Mouse (Mus musculus): ENCODE results near the gene Rnf24. TPM values are rescaled to one million over a fixed set of nuclear protein-coding genes. Genes with fewer than 3 reads are reported as not detected.

The Rnf24 gene
- polyA plus RNA-seq, 1 experiment from 2014 or later, result 3.0 TPM

DNA sequence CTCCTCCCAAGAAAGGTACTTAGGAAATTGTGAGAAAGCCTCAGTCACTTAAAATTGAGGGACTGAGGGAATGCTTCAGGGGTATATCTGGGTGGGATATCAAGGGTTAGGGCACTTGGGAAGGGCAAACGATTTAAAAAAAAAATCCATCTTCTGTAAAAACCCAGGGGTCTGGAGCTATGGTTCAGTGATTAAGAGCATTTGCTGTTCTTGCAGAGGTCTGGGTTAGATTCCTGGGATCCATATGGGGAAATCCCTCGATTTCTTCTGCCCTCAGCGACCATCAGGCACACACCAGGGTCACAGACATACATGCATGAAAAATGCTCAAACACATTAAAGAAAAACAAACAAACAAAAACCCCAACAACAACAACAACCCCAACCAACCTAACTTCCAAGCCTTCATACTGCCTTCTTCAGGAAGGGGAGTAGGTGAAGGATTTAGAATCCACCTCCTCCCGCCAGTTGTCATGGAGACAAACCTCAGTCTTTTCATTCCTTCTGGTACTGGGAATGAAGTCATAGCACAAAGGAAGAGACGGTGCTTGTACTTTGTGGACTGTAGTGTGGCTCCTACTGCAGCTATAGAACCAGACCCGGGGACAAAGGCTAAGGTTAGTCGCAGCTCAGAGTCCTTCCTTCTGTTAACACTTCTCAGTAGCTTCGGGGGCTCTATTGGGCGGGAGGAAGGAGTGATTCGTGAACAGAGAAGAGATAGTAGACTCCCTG, 91.0 kb downstream of the Rnf24 start:
- Histone ChIP-seq H3K27me3 (replicated peaks) (no peaks in the 10 kb centered on the region), H3K36me3 (no peaks in the 10 kb centered on the region), H3K9me3 (no peaks in the 10 kb centered on the region), H3K4me3 (replicated peaks) (peak overlapping the region; percentile 85), H3K27ac (peak overlapping the region; percentile 100), H3K4me2 (peak overlapping the region; percentile 66), H3K4me1 (peaks cover 24% of the 10 kb centered on the region), H3K9ac (peak overlapping the region; percentile 48; the same call in 1 of the 2 replicates)
- WGBS, result 3% methylated on average over 10 of the region's 10 CpGs
- ATAC-seq (ENCODE audit: insufficient read depth, low FRiP score, low read depth), result peak; percentile 44

DNA sequence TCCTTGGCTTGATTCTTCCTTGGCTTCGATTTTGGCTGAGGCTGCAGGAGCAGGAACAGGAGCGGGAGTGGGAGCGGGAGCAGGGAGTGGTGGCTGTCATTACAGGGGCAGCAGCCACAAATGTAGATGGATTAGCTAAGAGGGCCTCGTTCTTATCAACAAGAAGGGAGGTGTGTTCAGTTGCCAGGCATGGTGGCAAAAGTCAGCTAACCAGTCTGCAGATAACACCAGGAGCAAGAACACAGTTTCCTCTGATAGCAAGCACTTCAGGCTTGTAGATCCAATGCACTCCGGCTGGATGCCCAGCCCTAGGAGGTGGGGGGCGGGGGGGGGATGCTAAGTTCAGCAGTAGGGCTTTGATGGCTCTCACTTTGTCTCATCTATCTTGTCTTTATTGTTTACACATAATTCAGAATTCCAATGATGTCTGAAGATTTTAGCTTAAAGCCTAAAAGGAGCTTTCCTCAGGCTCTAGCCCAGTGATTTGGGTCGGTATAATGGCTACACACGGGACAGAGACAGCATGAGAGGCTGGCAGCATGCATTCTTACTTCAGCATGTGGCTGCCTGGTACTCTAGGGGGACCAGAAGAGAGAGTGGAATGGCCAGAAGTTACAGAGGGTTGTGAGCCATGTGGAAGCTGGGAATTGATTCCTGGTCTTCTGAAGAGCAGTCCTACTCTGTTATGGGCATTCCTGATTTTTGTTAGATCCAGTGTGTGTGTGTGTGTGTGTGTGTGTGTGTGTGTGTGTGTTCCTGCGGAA, 92.0 kb downstream of the Rnf24 start:
- Histone ChIP-seq H3K36me3 (no peaks in the 10 kb centered on the region), H3K27me3 (replicated peaks) (no peaks in the 10 kb centered on the region), H3K9ac (no peak overlapping the region), H3K4me1 (peaks cover 24% of the 10 kb centered on the region), H3K4me3 (replicated peaks) (no peak overlapping the region), H3K4me2 (0 out of 2 replicates have a peak overlapping the region, but pooled peaks have one; percentile 66), H3K27ac (peak overlapping the region; percentile 100), H3K9me3 (no peaks in the 10 kb centered on the region)
- ATAC-seq (ENCODE audit: insufficient read depth, low FRiP score, low read depth), result peak; percentile 31
- WGBS, result 30% methylated on average over 9 of the region's 9 CpGs

DNA sequence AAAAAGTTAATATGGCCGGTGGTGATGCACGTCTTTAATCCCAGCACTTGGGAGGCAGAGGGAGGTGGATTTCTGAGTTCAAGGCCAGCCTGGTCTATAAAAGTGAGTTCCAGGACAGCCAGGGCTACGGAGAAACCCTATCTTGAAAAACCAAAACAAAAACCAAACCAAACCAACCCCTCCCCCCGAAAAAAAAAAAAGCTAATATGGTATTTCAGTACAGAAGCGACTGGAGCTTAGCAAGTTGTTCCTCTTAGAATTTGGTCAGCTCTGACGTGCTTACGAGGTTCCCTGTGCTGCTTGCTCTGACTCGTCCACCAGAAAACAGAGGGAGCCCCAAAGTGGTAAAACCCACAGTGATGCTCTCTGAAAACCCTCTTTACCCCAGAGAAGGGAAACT, 94.0 kb downstream of the Rnf24 start:
- Histone ChIP-seq H3K4me2 (no peak overlapping the region), H3K9ac (no peak overlapping the region), H3K9me3 (no peaks in the 10 kb centered on the region), H3K4me3 (replicated peaks) (no peak overlapping the region), H3K27me3 (replicated peaks) (no peaks in the 10 kb centered on the region), H3K27ac (no peak overlapping the region), H3K4me1 (peaks cover 17% of the 10 kb centered on the region), H3K36me3 (no peaks in the 10 kb centered on the region)
- ATAC-seq (ENCODE audit: insufficient read depth, low FRiP score, low read depth), result no peak
- WGBS, result 72% methylated on average over 8 of the region's 8 CpGs

DNA sequence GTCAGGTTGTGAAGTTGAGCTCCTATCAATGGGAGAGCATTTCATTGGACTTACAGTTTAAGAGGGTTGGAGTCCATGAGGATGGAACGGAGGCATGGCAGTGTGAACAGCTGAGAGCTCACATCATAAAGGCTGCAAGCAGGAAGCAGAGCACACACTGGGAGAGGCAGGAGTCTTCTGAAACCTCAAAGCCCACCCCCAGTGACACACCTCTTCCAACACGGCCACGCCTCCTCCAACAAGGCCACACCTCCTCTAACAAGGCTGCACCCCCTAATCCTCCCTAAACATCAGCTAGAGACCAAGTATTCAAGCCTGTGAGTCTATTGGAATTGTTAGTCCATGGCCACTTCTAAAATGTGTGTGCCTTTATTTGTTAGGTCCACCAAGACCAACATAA, 97.0 kb downstream of the Rnf24 start:
- 62% methylated on average over 3 of the region's 3 CpGs for WGBS

DNA sequence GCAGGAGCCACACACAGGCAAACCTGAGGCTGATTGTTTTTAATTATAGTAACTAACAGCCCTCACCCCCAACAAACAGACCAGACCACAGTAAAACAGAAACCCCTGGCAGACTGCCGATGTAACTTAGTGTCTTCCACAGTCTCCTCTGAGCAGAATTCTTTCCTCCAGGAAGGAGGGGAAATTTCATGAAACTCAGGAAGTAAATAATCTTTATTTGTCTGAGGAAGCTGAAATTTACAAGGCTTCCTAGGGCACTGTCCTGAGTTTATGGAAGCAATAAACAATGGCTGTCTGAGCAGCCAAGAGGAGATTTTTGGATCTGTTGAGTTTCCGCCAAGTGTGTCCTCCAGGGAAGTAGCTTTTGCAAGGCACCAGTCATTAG, 98.4 kb downstream of the Rnf24 start:
- Histone ChIP-seq H3K36me3 (no peaks in the 10 kb centered on the region), H3K27me3 (replicated peaks) (no peaks in the 10 kb centered on the region), H3K4me1 (0 out of 2 replicates have a peak, but pooled peaks cover 16% of the 10 kb centered on the region), H3K9me3 (no peaks in the 10 kb centered on the region), H3K27ac (peak overlapping the region; percentile 76), H3K4me2 (peak overlapping the region; percentile 26; the same call in 1 of the 2 replicates), H3K4me3 (replicated peaks) (no peak overlapping the region), H3K9ac (no peak overlapping the region)
- 57% methylated on average over 2 of the region's 2 CpGs for WGBS
- ATAC-seq (ENCODE audit: insufficient read depth, low FRiP score, low read depth), result peak; percentile 12; the same call in 1 of the 2 replicates

More for the DNA sequence above, 97.0 kb downstream of the Rnf24 start:
- ATAC-seq (ENCODE audit: insufficient read depth, low FRiP score, low read depth), result no peak
- no peak overlapping the region for H3K4me3 ChIP-seq (replicated peaks)
- H3K36me3 ChIP-seq, result no peaks in the 10 kb centered on the region
- H3K9me3 ChIP-seq, result no peaks in the 10 kb centered on the region
- H3K27ac ChIP-seq, result no peak overlapping the region
- H3K4me2 ChIP-seq, result no peak overlapping the region
- peaks cover 21% of the 10 kb centered on the region for H3K4me1 ChIP-seq
- H3K27me3 ChIP-seq (replicated peaks), result no peaks in the 10 kb centered on the region
- H3K9ac ChIP-seq, result no peak overlapping the region

DNA sequence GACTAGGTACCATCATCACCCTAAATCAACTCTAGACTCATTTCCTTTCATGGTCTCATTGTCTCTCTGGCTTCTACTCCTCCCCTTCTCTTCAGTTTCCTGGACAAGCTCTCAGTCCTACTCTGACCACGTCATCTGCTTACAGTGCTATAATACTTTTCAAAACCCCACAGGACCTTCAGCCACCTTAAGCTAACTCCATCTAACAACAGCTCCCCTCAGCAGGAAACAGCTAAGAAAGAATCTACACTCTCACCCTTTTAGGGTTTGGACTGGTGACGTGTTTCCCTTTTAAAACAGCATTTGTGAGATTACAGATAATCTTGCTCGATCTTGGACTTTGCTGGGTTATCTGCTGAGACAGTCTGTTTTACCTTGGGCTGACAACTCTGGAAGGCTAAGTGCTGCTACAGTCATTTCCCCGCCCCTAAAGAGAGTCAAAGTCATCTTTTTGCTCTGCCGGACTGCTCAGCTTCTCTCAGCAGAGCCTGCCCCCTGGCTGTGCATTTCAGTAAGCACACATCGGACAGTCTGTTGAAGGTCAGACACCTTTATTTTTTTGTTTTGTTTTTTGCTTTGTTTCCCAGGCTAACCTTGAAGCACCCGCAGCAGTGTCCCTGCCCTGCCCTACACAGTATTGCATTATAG, 98.9 kb downstream of the Rnf24 start:
- Histone ChIP-seq H3K4me3 (replicated peaks) (no peak overlapping the region), H3K27ac (peak overlapping the region; percentile 76), H3K9me3 (no peaks in the 10 kb centered on the region), H3K4me2 (peak overlapping the region; percentile 26; the same call in 1 of the 2 replicates), H3K27me3 (replicated peaks) (no peaks in the 10 kb centered on the region), H3K4me1 (0 out of 2 replicates have a peak, but pooled peaks cover 16% of the 10 kb centered on the region), H3K9ac (no peak overlapping the region), H3K36me3 (no peaks in the 10 kb centered on the region)
- peak; percentile 83 for ATAC-seq (ENCODE audit: insufficient read depth, low FRiP score, low read depth)
- WGBS, result 14% methylated on average over 7 of the region's 7 CpGs

Small RNAs within 50 kb of the gene (microRNA-seq; reads per million reads assigned to microRNA genes)
- 50.2 reads per million, percentile 41 among the genes with 10 or more reads in this experiment for gene Mir103-2

Other genes starting within 250 kb of the Rnf24 start
- 16.9 TPM in 2 replicates for gene Hspa12b, start 225.6 kb downstream of the Rnf24 start, polyA plus RNA-seq (2015; fragmentation: Nextera tagmentation; extraction: Ambion mirVana)
- not detected in 2 replicates for gene Gm11037, start 219.4 kb downstream of the Rnf24 start, polyA plus RNA-seq (2015; fragmentation: Nextera tagmentation; extraction: Ambion mirVana)
- gene 1700037H04Rik, start 192.8 kb downstream of the Rnf24 start, polyA plus RNA-seq (2015; fragmentation: Nextera tagmentation; extraction: Ambion mirVana), result 74.2 and 75.0 TPM in 2 replicates
- gene Cenpb, start 172.8 kb downstream of the Rnf24 start, polyA plus RNA-seq (2015; fragmentation: Nextera tagmentation; extraction: Ambion mirVana), result 15.4 and 16.4 TPM in 2 replicates
- gene Cdc25b, start 165.9 kb downstream of the Rnf24 start, polyA plus RNA-seq (2015; fragmentation: Nextera tagmentation; extraction: Ambion mirVana), result 57.6 and 62.6 TPM in 2 replicates
- gene Spef1, start 165.6 kb downstream of the Rnf24 start, polyA plus RNA-seq (2015; fragmentation: Nextera tagmentation; extraction: Ambion mirVana), result 5.7 TPM in 2 replicates
- 23.2 and 23.7 TPM in 2 replicates for gene Ap5s1, start 145.8 kb downstream of the Rnf24 start, polyA plus RNA-seq (2015; fragmentation: Nextera tagmentation; extraction: Ambion mirVana)
- gene Mavs, start 118.8 kb downstream of the Rnf24 start, polyA plus RNA-seq (2015; fragmentation: Nextera tagmentation; extraction: Ambion mirVana), result 19.6 and 20.5 TPM in 2 replicates
- 35.6 and 39.5 TPM in 2 replicates for gene Pank2, start 90.4 kb downstream of the Rnf24 start, polyA plus RNA-seq (2015; fragmentation: Nextera tagmentation; extraction: Ambion mirVana)
- gene Smox, start 138.6 kb upstream of the Rnf24 start, polyA plus RNA-seq (2015; fragmentation: Nextera tagmentation; extraction: Ambion mirVana), result 32.8 and 41.6 TPM in 2 replicates
- 0.85 and 0.96 TPM in 2 replicates for gene Adra1d, start 209.4 kb upstream of the Rnf24 start, polyA plus RNA-seq (2015; fragmentation: Nextera tagmentation; extraction: Ambion mirVana)